Comparison of ENCODE assay signal across 17 mouse cellular contexts in genomic region chr7:99906346-99906745, GRCm38 (mm10). TPM values are rescaled to one million over a fixed set of nuclear protein-coding genes. Genes with fewer than 3 reads are reported as not detected.
"Had no signal": no experiment of that assay in that cellular context is flagged by ENCODE, and none has a peak within 500 bp of the region (broad histone marks: within the 10 kb centered on the region; RNA-seq: fewer than 3 reads in every experiment).

No protein-coding gene starts in this region.

- H3K36me3 ChIP-seq: intestine, embryonic 15.5 days; limb, embryonic 10.5 days; limb, embryonic 13.5 days; liver, embryonic 12.5 days; liver, embryonic 15.5 days; lung, embryonic 15.5 days had no signal

- H3K27ac ChIP-seq: intestine, embryonic 15.5 days; layer of hippocampus, adult 2 months; limb, embryonic 10.5 days; limb, embryonic 13.5 days; liver, embryonic 12.5 days; liver, embryonic 15.5 days; lung, embryonic 15.5 days had no signal

- H3K27me3 ChIP-seq: intestine, embryonic 15.5 days; limb, embryonic 13.5 days; liver, embryonic 15.5 days; lung, embryonic 15.5 days had no signal

- H3K4me3 ChIP-seq: intestine, embryonic 15.5 days; layer of hippocampus, adult 2 months; limb, embryonic 10.5 days; limb, embryonic 13.5 days; liver, embryonic 12.5 days; liver, embryonic 15.5 days; lung, embryonic 15.5 days had no signal

- H3K4me1 ChIP-seq: limb, embryonic 10.5 days; lung, embryonic 15.5 days had no signal

- DNase-seq: kidney, adult 11 months; kidney, adult 9 months; kidney, postnatal 14 days; layer of hippocampus, adult 9-11 months; liver; lung, adult 18-20 months; lung, postnatal 10 days; lung, postnatal 36 days; midbrain, embryonic 14.5 days had no signal

RNA-seq across cellular contexts. Expression of gene Xrra1, which starts 47.4 kb away (rescaled TPM):
- polyA plus RNA-seq: liver, embryonic 12.5 days; liver, embryonic 15.5 days; small intestine, adult 2 months had no signal
